Mouse (Mus musculus) neutrophil, adult 5-6 weeks (primary cell): ENCODE measurements around the gene Rala. TPM values are rescaled to one million over a fixed set of nuclear protein-coding genes. Genes with fewer than 3 reads are reported as not detected.

Source experiments
- ATAC-seq: fragments of 151-379, 151-347 bp; 2 replicates; pipeline ENCODE4 v1.8.0; 2017; ENCODE audit warnings: mild to moderate bottlenecking, moderate TSS enrichment; ENCODE audit not compliant: insufficient number of reproducible peaks, poor library complexity, low FRiP score, severe bottlenecking; ENCODE audit errors: extremely low read depth
- total RNA-seq: library from RNA; stranded (forward); fragments of 200-1000 nt; gene quantifications from 2 replicates; pipeline ENCODE4 v1.2.3, GENCODE M21; 2017

Rala gene
- total RNA-seq, 1 experiment from 2014 or later, result 37.8 TPM

DNA sequence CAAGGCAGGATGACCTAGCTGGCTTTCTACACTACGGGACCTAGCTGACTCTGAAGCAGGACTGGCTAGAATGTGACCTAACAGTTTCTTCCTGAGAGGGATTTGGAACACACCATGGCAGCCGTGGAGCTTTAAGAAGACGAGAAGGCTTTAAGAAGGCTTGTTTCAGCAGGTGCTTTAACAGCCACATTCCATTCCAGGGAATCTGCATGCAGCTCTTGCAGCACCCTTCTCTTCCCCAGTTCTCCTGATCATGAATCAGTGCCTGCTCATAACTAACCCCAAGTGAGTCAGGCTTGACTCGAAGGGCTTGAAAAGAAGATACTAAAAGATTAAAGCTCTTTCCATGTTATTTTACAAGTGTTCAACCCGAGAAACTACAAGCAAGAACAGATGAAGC is 43.4 kb downstream of the Rala start:
- ATAC-seq, result no peak

DNA sequence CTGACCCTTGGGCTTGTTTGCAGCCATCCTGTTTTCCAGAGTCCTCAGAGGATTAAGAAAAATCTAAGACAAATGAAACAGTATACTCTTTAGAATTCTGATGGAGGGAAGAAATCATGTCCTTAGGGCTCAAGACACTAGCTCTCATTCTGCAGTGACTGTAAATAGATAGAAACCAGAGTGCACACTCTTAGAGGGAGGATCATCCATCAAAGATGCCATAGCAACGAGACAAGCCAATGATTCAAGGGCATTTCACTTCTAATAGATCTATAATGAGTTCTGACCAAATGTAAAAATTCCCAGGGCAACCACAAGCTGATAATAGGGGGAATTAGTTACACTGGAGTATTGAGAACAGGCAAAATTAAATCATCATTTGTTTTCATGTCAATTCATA is 47.0 kb downstream of the Rala start:
- ATAC-seq, result no peak

DNA sequence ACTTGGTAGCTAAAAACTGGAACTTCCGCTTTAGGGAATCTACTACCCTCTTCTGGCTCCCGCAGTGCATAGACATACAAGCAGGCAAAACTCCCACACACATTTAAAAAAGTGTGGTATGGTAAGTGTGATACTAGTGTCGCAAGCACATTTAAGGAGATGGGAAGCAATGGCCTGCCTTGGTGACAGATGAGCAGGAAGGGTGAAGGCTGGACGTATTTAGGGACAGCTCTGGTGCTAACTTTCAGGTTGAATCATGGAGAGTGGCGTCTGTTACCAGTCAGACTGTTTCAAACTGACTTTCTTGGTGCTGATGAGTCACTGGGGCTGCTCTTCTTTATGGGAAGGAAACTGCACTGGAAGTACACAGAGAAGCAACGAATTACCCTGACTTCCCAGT is 52.5 kb downstream of the Rala start:
- no peak for ATAC-seq

DNA sequence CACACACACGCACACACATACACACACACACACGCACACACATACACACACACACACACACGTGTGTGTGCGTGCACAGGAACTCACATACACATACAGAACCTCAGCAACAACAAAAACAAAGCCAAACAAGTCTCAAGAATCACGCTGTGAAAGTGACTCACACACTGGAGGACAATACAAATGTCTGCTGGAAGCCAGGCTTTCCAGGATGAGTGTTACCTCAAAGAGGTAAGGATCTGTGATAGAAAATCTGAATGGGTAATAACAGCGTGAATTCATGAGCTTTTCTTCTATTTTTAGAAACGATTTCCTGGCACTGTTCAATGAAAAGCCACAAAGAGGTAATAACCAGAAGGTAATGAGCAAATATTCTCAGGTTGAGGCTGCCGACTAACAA is 59.8 kb downstream of the Rala start:
- ATAC-seq, result no peak

DNA sequence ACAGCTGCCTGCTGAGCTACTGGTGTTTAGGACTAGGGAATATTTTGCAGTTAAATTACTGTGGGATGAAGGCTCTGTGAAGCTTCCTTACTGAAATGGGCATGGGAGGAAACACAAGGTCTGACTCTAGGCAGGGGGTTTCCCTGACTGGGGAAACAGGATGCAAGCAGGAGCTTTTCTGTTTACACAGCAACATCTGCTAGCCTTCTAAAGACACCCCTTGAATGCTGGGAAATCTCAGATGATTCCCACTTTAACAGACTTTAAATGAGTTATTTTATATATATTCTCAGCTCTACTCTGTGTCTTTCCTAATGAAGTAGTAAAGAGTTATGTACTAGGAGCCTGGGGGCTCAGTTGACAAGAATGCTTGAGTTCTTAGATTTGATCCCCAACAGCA is 65.0 kb downstream of the Rala start:
- no peak for ATAC-seq

DNA sequence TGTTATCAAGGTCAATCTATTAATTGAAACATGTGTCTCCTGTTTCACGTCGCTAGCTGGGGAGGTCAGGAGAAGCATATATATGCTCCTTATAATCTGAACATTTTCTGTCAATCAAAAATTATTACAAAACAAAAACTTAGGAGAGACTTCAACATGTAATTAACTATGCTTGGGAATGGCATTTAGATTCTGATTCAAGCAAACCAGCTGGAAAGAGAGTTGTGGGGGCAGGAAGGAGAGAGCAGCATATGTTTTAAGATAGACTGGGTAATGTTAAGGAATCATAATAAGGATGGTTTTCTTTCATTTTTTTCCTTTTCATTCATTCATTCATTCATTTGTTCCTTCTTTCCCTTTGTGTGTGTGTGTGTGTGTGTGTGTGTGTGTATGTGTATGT is 77.3 kb downstream of the Rala start:
- ATAC-seq, result no peak

DNA sequence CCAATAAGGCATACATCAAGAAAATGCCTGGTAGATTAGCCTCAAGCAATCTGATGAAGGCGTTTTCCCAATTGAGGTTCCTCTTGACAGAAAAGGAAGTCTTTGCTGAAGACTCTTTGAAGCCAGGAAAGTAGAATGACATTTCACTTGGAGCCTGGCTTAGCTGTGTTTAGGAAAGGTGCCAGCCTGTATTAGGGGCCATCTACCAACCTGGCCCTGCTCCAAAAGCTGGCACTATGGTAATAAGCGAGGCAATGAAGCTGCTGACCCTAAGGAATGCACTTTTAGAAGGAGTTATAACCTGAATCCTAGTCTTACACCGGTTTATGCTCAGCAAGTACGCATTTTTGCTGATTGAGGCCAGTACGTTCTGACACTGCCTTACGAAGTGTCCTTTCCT is 83.5 kb downstream of the Rala start:
- ATAC-seq, result no peak

DNA sequence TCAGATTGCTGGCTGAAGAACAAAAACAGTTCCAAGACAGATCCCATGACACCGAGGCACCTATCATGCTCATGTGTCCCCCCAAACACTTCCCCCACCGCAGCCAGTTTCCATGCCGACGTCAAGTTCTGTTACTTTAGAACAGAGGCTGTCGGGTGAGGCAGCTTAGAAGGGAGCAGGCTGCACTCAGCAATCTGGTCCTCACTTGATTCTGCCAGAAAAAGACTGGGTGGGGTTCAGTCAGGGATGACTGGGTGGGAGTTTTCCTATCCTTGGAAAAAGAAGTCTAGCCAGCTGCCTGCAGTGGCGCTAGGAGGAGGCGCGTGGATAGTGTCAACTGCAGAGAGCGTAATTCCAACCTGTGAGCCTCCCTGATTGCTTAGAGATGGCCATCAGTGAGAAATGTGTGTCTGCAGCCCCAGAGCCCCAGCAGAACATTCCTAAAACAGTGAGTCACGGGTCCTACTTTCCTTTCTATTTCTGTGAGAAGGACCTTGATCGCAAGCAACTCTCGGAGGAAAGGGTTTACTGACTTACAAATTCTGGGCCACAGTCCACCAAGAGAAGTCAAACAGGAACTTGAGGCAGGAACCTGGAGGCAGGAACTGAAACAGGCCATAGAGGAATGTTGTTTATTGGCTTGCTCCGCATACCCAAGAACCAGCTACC is 84.5 kb downstream of the Rala start:
- ATAC-seq, result no peak

DNA sequence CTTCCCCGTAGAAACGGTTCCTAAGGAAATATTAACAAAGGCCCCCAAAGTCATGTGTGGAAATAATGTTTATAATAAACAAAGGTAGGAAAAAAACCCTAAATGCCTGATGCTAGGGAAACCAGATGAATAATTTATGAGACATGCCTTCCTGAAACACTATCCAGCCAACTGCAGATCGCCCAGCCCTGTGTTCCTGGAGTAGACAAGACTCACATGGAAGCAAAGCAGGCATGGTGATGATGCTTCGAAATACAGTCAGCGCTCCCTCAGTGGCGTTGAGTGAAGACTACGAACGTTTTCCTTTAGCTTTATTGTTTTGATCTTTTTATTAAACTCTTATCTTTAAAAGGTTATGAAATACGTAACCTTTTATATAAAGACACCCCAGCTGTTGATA is 87.0 kb downstream of the Rala start:
- no peak for ATAC-seq

DNA sequence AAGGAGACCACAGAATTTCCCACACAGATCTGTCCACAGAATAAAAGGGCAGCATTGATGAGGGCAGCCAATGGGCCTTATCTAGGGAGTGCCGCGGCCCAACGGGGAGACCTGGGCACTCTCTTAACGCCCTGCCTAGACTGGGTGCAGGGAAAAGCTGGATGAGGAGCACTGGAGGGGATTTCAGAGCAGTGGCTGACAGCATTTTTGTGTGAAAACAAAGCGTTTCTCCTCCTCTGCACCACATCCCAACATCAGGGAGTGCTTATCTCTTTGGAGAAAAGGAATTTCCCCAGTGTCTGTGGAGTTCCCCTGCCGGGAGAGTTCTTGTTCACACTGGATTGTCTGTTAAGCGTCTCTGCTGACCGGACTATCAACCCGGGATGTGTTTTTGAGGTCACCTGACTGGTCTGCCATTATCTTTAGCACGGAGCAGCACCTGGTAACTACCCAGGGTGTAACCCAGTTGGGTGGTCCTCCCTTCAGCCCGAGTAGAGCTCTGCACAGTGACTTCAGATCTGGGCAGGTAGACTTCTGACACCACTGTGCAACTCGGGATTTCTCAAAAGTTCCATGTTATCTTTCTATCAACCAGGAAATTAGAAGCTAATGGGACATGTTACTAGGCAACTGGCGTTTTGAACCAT is 88.4 kb downstream of the Rala start:
- no peak for ATAC-seq

DNA sequence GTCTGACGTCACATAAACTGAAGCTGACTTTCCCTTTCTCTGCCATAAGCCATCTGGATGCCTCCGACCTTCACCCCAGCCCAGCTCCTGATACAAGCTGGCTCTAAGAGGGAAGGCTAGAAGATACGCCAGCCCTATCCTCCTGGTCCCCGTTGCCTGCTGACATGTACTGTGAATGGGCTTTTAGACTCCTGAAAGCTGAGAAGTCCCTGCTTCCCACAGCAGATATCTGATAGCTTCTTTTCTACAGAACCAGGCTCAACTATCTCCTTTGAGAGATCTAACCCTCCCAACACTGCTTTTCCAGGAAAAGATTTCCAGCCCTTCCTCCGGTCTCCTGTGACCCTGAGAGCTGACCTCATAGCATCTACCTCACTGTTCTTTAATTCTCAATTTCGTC is 89.3 kb downstream of the Rala start:
- no peak for ATAC-seq

DNA sequence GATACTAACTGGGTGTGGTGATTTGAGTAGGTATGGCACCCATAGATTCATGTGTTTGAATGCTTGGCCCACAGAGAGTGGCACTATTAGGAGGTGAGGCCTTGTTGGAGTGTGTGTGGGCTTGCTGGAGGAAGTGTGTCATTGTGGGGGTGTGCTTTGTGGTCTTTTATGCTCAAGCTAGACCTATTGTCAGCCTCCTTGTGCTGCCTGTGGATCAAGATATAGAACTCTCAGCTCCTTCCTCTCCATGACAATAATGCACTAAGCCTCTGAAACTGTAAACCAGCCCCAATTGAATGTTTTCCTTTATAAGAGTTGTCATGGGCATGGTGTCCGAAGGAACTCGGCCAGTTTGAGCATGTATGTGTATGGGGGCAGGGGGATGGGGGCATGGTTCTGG is 100.7 kb downstream of the Rala start:
- no peak for ATAC-seq

DNA sequence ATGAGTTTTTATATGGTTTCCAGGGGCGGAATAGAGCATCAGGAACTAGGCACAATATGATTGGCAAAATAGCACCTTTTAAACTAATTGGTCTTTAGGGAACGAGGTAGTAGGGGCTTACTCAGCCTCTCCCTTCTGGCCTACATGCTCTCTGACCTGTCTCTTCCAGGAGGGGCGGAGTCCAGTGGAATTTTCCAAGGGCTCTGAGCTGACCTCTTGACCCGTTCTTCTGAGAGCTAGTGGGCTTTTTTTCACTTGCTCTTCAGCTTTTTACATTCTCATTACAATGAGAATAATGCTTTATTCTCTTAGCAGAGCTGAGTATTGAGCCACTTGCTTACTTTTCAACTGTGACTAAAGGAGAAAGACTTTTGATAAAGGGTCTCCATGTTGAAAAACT is 101.3 kb downstream of the Rala start:
- ATAC-seq, result no peak

DNA sequence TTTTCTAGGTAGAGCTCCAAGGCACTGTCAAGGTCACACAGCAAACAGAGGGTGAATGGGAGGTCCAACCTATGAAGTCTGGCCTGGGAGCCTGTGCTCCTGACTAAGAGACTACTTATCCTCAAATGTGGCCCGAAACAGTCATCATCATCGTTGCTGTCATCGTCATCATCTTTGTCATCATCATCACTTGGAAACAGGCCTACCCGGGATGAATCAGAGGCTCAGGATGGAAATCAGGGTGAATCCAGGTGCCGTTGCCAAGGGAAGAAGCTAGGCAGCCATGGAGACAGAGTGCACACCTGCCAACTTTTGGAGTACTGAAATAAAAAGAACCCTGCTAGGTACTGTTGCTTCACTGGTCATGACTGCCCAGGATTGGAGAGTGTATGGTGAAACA is 104.9 kb downstream of the Rala start:
- no peak for ATAC-seq

DNA sequence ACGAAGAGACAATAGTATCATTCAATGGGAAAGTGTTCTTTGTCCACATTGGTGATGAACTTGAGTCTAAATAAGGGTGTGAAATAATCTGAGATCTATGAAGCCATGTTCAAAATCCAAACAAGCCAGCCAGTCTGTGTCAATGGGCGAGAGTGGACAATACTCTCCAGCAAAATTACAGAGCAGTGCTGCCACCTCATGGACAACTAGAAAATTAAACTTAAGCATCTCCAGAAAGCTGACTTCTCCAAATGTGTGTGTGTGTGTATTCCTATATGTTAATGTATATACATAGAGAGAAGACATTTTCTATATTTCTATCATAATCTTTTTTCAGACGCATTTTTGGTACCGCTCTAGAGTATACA is 105.6 kb downstream of the Rala start:
- peak; percentile 64 for ATAC-seq

DNA sequence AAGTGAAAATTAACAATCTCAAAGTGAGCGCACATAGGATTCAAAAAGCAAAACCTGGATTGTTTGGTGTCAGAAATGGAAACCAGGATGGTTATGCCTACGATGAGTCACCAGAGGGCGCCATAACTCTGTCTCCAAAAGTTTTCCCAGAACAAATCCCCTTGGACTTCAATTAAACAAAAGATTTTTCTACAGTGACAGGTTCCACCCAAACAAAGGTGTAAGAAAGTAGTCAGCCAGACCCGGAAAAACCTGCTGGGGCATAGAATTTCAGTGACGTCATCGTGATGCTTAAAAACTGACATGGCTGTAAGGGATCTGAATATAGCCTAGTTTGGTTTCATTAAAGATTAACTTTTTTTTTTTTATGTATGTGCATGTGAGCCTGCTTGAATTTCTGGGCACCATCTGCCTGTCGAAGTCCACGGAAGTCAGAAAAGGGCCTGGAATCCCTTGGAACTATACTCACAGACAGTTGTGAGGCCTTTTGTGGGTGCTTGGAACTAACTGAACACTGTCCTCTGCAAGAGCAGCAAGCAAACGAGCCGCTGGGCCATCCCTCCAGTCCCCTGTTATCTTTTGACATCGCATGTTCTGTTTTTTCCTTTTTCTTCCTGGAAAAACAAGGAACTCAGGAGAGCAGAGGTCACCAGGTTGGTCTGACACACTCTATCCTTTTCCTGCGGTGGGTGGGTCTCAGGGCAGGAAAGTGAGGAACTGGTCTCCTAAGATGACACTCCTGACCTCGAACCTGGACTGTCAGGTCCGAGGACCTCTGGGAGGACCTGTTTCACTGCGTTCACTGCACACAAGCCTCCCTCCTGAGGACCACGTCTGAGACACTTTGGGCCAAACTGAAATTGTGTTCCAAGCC is 106.2 kb downstream of the Rala start:
- no peak for ATAC-seq

DNA sequence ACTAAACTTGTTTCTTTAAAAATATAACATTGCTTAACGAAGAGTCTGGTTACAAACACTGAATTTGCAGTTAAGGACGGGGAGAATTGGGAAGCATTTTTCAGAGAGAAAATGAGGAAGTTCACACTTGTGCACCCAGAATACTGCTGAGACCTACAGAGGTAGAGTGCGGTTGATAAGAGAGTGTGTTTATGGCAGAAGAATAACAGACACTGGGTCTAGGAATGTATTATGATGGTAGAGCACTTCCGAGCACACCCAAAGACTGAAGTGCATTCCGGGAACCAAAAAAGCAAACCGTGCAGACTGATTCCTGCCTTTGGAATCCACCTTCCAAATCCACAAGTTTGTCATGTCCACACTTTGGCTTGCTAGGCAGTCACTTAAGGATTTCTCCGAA is 107.2 kb downstream of the Rala start:
- no peak for ATAC-seq

DNA sequence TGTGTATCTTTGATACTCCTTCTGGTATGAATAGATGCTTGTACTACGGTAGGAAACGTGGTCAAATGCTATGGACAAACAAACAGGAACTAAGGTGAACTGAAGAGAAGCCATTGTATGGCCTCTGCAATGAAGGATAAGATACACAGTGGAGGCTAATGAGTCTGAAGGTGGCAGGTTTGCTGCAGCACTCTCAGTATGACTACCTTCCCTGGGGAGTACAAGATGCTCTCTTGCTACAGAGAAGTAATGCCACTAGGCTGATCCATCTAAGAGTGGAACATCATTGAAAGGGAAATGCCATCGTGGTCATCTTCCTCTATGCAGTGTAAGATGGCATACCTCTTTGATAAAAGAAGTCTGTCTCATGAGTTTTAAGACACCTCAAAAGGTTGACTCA is 111.1 kb downstream of the Rala start:
- ATAC-seq, result no peak
